ENCODE assay signal across 18 mouse cellular contexts in the genomic region with DNA sequence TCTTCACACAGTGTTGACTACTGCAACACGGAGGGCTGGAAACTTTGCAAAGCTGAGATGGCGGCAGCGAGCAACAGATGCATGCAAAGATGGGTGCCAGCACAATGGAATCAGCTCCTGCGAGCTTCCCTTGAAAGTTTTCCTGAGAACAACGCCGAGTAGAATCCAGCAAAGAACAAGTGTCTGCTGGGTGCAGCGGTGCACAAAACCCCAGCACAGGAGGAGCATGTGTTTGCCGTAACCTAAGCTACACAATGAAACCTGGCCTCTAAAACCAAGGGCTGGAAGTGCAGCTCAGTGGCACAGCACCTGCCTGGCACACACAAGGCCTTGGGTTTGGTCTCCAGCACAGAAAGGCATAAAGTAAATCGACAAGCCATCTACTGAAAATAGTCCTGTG. TPM values are rescaled to one million over a fixed set of nuclear protein-coding genes. Genes with fewer than 3 reads are reported as not detected.
DNase-seq lines count a peak whose midpoint lies in the region; ATAC-seq and TF ChIP-seq lines count a peak whose summit lies in the region.
"Had no signal": no experiment of that assay in that cellular context is flagged by ENCODE, and none has a peak within 500 bp of the region (broad histone marks: within the 10 kb centered on the region; RNA-seq: fewer than 3 reads in every experiment).

No protein-coding gene starts in this region.

- no peak for TF ChIP-seq POLR2A in bone marrow macrophage, adult 2 months (IDR thresholded peaks at IDR 0.05; ENCODE audit: borderline replicate concordance, low read depth, low read length)

- H3K27me3 ChIP-seq in heart, embryonic 16.5 days (ENCODE audit: control insufficient read depth, insufficient read depth, low read length) = no peaks in the 10 kb centered on the region
- H3K27me3 ChIP-seq: forebrain, embryonic 12.5 days; midbrain, embryonic 13.5 days; neural tube, embryonic 13.5 days had no signal

- H3K9me3 ChIP-seq in heart, embryonic 16.5 days (replicated peaks; ENCODE audit: control insufficient read depth, low read length) = no peaks in the 10 kb centered on the region
- H3K9me3 ChIP-seq: forebrain, embryonic 12.5 days; midbrain, embryonic 13.5 days; neural tube, embryonic 13.5 days had no signal

- no peak for DNase-seq in heart, postnatal 4 days
- peak; percentile 40 for DNase-seq in thymus, postnatal 14 days
- no peak for DNase-seq in thymus, postnatal 36 days
- DNase-seq in adrenal gland, postnatal 25 days = no peak
- no peak for DNase-seq in cerebellum, postnatal 4 days (ENCODE audit: low spot score in 2 of 2)
- DNase-seq: cerebellum, adult 8-10 months; kidney, adult 2 months; kidney, postnatal 14 days; left cerebral cortex, postnatal 4 days had no signal

- peak overlapping the region; percentile 41 for H3K4me2 ChIP-seq in heart, embryonic 16.5 days (ENCODE audit: low read depth, low read length)
- H3K4me2 ChIP-seq: forebrain, embryonic 12.5 days; midbrain, embryonic 13.5 days; neural tube, embryonic 13.5 days had no signal

- 73% methylated on average over 9 of the region's 9 CpGs for WGBS in heart, embryonic 16.5 days

- ATAC-seq in heart, embryonic 16.5 days (replicated peaks; ENCODE audit: extremely low read depth, insufficient read depth, low FRiP score) = no peak
- ATAC-seq: midbrain, embryonic 13.5 days had no signal

- H3K36me3 ChIP-seq in heart, embryonic 16.5 days (ENCODE audit: control insufficient read depth, insufficient read depth) = no peaks in the 10 kb centered on the region
- H3K36me3 ChIP-seq: forebrain, embryonic 12.5 days; midbrain, embryonic 13.5 days; neural tube, embryonic 13.5 days had no signal

- no peak for TF ChIP-seq CTCF in bone marrow macrophage, adult 2 months (IDR thresholded peaks at IDR 0.05; ENCODE audit: low read depth, low read length)

- peaks cover 42% of the 10 kb centered on the region for H3K4me1 ChIP-seq in heart, embryonic 16.5 days (ENCODE audit: control insufficient read depth, insufficient read depth, low read length)
- peaks cover 63% of the 10 kb centered on the region for H3K4me1 ChIP-seq in bone marrow macrophage, adult 2 months (ENCODE audit: control insufficient read depth, insufficient read depth, low read length)

- peak overlapping the region; percentile 37 for H3K27ac ChIP-seq in heart, embryonic 16.5 days (ENCODE audit: low read length)
- H3K27ac ChIP-seq in bone marrow macrophage, adult 2 months (ENCODE audit: insufficient read depth, low read depth, low read length) = peak overlapping the region; percentile 52
- H3K27ac ChIP-seq: forebrain, embryonic 12.5 days; midbrain, embryonic 13.5 days; neural tube, embryonic 13.5 days had no signal

- H3K4me3 ChIP-seq in heart, embryonic 16.5 days (ENCODE audit: low read length) = no peak overlapping the region
- H3K4me3 ChIP-seq in bone marrow macrophage, adult 2 months (ENCODE audit: insufficient read depth, low read length) = no peak overlapping the region
- H3K4me3 ChIP-seq: forebrain, embryonic 12.5 days; midbrain, embryonic 13.5 days; neural tube, embryonic 13.5 days had no signal

- no peak overlapping the region for H3K9ac ChIP-seq in heart, embryonic 16.5 days (ENCODE audit: low read length)
- H3K9ac ChIP-seq: forebrain, embryonic 12.5 days; midbrain, embryonic 13.5 days; neural tube, embryonic 13.5 days had no signal

RNA-seq across cellular contexts. Expression of a gene that starts 39.9 kb away (rescaled TPM):
- polyA plus RNA-seq in heart, embryonic 16.5 days (2015; fragmentation: Nextera tagmentation; extraction: Ambion mirVana) = 7.7 and 10.0 TPM in 2 replicates
- 1 to 10 TPM; 7.9 to 8.1 TPM for total RNA-seq in heart, postnatal 4 days (2021)
- 165 and 187 TPM in 2 replicates for polyA plus RNA-seq in bone marrow macrophage, adult 2 months (2012; ENCODE audit: insufficient read depth, insufficient read length, missing spikeins)
- 39.3 and 40.0 TPM in 2 replicates for total RNA-seq in adrenal gland, postnatal 25 days (2021)

RNA-seq across cellular contexts. Expression of a gene that starts 40.1 kb away (rescaled TPM):
- polyA plus RNA-seq in heart, embryonic 16.5 days (2015; fragmentation: Nextera tagmentation; extraction: Ambion mirVana) = 0.09 and 0.30 TPM in 2 replicates
- under 1 TPM; 0.36 to 0.48 TPM for total RNA-seq in heart, postnatal 4 days (2021)
- 1.8 and 2.0 TPM in 2 replicates for polyA plus RNA-seq in bone marrow macrophage, adult 2 months (2012; ENCODE audit: insufficient read depth, insufficient read length, missing spikeins)
- 0.62 and 1.1 TPM in 2 replicates for total RNA-seq in adrenal gland, postnatal 25 days (2021)
- total RNA-seq: common myeloid progenitor, adult 5-6 weeks; gastrocnemius, adult 8-10 months; liver, adult 2 months had no signal
- polyA plus RNA-seq: lung, embryonic 16.5 days had no signal
